Mouse (Mus musculus) heart, adult 2 months (tissue): ENCODE data around the gene Kcnk10. TPM values are rescaled to one million over a fixed set of nuclear protein-coding genes. Genes with fewer than 3 reads are reported as not detected.

Experiments used
- DNase-seq, 2 experiments: peaks; one replicate each; pipeline ENCODE4 v3.0.0; 2021
- H3K27ac ChIP-seq: fragments of 200-600 bp; 2 replicates; pipeline ENCODE4 v1.8.1; 2022
- H3K27me3 ChIP-seq: fragments of 200-500 bp; 2 replicates; pipeline ENCODE4 v1.6.1; 2012; ENCODE audit warnings: mild to moderate bottlenecking, low read length, inconsistent platforms, mixed read lengths; ENCODE audit not compliant: control insufficient read depth, insufficient read depth
- H3K36me3 ChIP-seq: fragments of 200-500 bp; 2 replicates; pipeline ENCODE4 v1.6.1; 2012; ENCODE audit warnings: low read length, inconsistent platforms; ENCODE audit not compliant: control insufficient read depth, insufficient read depth
- H3K4me1 ChIP-seq: fragments of 200-500 bp; 2 replicates; pipeline ENCODE4 v1.6.1; 2011; ENCODE audit warnings: low read length; ENCODE audit not compliant: control insufficient read depth, insufficient read depth
- H3K4me3 ChIP-seq: fragments of 200-600 bp; 2 replicates; pipeline ENCODE4 v1.8.1; 2022
- H3K79me2 ChIP-seq: fragments of 200-500 bp; replicated peaks from 2 replicates; pipeline ENCODE4 v1.6.1; 2012; ENCODE audit warnings: mild to moderate bottlenecking, inconsistent platforms, low read length, moderate library complexity, mixed read lengths; ENCODE audit not compliant: control insufficient read depth, insufficient read depth
- H3K9ac ChIP-seq: fragments of 200-500 bp; 2 replicates; pipeline ENCODE4 v1.6.1; 2012; ENCODE audit warnings: low read depth, mild to moderate bottlenecking, control low read depth, inconsistent platforms, low read length, mixed read lengths
- CTCF ChIP-seq: fragments of 200-600 bp; IDR thresholded peaks from 2 replicates; pipeline ENCODE4 v1.8.1; 2022; ENCODE audit warnings: antibody characterized with exemption, mild to moderate bottlenecking, moderate library complexity
- EP300 ChIP-seq: fragments of 200-500 bp; IDR thresholded peaks from 2 replicates; pipeline ENCODE4 v1.6.1; 2011; ENCODE audit warnings: low read depth, low read length, control low read depth; ENCODE audit not compliant: insufficient read depth
- POLR2A ChIP-seq: fragments of 200-500 bp; IDR thresholded peaks from 2 replicates; pipeline ENCODE4 v1.6.1; 2011; ENCODE audit warnings: mild to moderate bottlenecking, low read depth, low read length, control low read depth; ENCODE audit not compliant: insufficient read depth
- WGBS: fragments of 180-500 bp; shearing (Covaris S2); methylation state at CpG from one replicate; pipeline ENCODE4 v1.1.7; 2018; 5-methylcytosine and 5-hydroxymethylcytosine counted together
- intact Hi-C: fragments of 180-260 bp; cut with DNase I; formaldehyde crosslinking; loops from one replicate; pipeline ENCODE4 v1.15.1; 2025
- polyA plus RNA-seq: library from polyadenylated mRNA; depleted of rRNA; stranded (reverse); fragments of >200 nt; gene quantifications from 2 replicates; pipeline ENCODE4 v1.2.3, GENCODE M21; 2012
- total RNA-seq, 2 experiments: library from RNA; stranded (reverse); gene quantifications; 2 replicates each; pipeline ENCODE4 v1.2.3; 2021

Gene Kcnk10
- total and polyA plus RNA-seq, 3 experiments = 0.16 TPM; not detected in 2

DNA sequence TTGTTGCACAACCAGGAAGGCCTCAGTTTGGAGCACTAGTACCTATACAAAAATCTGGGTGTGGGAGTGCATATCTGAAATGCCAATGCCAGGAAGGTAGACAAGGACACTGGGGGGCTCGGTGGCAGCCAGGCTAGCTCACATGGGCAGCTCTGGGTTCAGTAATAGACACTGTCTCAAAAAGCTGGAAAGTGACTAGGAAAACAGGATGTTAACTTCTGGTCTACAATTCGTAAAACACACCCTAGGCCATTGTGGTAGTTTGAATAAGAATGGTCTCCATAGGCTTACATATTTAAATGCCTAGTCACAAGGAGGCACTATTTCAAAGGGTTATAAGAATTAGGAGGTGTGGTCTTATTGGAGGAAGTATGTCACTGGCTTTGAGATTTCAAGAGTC, 12.9 kb upstream of the Kcnk10 start:
- DNase-seq = no peak
- 75% methylated on average over 2 of the region's 2 CpGs for WGBS
- Histone ChIP-seq H3K36me3 (no peaks in the 10 kb centered on the region), H3K9ac (no peak overlapping the region), H3K4me1 (no peaks in the 10 kb centered on the region), H3K27me3 (no peaks in the 10 kb centered on the region), H3K27ac (no peak overlapping the region), H3K4me3 (no peak overlapping the region), H3K79me2 (no peaks in the 10 kb centered on the region)
- intact Hi-C loops = no loop called here
- no peak for TF ChIP-seq CTCF
- TF ChIP-seq EP300 = no peak
- no peak for TF ChIP-seq POLR2A

DNA sequence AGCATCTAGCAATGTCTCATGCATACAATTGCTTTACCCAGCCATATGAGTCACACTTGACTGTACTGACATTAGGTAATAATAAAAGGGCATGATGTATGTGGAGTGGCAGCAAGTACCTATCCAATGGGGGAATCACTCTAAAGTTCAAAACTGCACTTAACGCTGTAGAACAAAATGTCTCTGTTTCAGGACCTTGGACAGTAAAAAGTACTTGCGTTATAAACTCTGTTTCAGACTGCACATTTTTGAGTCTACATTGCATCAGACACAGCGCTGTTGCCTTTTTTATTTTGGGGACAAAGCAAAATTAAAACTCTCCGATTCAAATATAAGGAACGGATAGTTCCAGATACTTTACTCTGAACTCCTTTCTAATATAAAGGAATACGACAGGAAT, 10.5 kb upstream of the Kcnk10 start:
- no peaks in the 10 kb centered on the region for H3K36me3 ChIP-seq
- no peak overlapping the region for H3K27ac ChIP-seq
- TF ChIP-seq CTCF = no peak
- TF ChIP-seq EP300 = no peak
- TF ChIP-seq POLR2A = no peak
- 56% methylated on average over 6 of the region's 6 CpGs for WGBS
- intact Hi-C loops = no loop called here
- no peak for DNase-seq
- no peak overlapping the region for H3K4me3 ChIP-seq
- no peak overlapping the region for H3K9ac ChIP-seq
- no peaks in the 10 kb centered on the region for H3K79me2 ChIP-seq
- H3K4me1 ChIP-seq = no peaks in the 10 kb centered on the region
- H3K27me3 ChIP-seq = no peaks in the 10 kb centered on the region

DNA sequence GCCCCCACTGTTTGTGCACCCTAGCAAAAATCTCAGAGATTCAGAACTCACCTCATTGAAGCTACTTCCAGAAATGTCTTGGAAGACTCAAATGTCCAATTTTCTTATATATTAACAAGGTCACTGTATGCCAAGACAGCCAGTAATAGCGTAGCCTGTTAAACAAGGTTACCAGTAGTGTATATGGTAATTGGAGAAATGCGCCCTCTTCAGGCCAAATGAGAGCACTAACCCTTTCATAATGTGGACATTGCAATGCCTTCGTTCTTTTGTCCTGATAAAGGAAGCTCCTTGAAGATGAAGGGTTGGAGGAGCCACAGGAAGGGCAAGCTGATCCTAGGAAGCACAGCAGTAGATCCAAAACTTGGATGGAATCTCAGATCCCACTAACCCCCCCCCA, 7.2 kb upstream of the Kcnk10 start:
- no peaks in the 10 kb centered on the region for H3K36me3 ChIP-seq
- no peak for DNase-seq
- no peak overlapping the region for H3K4me3 ChIP-seq
- H3K9ac ChIP-seq = no peak overlapping the region
- no peaks in the 10 kb centered on the region for H3K79me2 ChIP-seq
- 38% methylated on average over 3 of the region's 3 CpGs for WGBS
- TF ChIP-seq POLR2A (no peak), EP300 (no peak), CTCF (peak; percentile 45)
- H3K27me3 ChIP-seq = no peaks in the 10 kb centered on the region
- intact Hi-C loops = no loop called here
- no peak overlapping the region for H3K27ac ChIP-seq
- no peaks in the 10 kb centered on the region for H3K4me1 ChIP-seq

DNA sequence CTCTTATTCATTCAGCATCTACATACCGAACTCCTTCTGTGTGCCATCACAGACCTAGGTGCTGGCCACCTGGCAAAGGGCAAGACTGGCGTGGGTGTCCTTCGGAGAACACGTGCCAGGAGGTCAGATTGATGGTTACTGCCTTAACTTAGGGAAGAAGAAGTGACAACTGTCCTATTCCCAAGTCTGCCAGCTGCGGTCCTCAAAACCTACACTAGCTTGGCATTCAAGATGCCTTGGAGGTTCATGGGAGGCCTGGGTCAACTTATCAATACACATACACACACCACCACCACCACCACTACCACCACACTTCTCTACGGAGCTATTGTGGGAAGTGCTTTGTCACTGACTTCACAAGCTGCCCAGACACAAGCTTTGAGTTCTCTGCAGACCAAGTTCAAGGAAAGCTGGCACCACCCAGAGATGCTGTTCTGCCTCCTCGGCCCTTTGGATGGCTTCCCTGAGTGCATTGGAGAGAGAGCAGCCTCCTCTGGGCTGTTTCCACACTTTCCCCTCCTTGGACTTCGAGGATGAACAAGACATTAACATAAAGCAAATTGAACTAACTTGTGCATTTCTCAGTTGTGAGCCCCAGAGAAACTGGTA, 2.1 kb downstream of the Kcnk10 start:
- Histone ChIP-seq H3K4me1 (no peaks in the 10 kb centered on the region), H3K9ac (no peak overlapping the region), H3K4me3 (no peak overlapping the region), H3K36me3 (no peaks in the 10 kb centered on the region), H3K79me2 (no peaks in the 10 kb centered on the region), H3K27me3 (peaks cover 12% of the 10 kb centered on the region), H3K27ac (no peak overlapping the region)
- 61% methylated on average over 8 of the region's 8 CpGs for WGBS
- intact Hi-C loops = no loop called here
- TF ChIP-seq POLR2A (no peak), EP300 (no peak), CTCF (no peak)
- DNase-seq = no peak

DNA sequence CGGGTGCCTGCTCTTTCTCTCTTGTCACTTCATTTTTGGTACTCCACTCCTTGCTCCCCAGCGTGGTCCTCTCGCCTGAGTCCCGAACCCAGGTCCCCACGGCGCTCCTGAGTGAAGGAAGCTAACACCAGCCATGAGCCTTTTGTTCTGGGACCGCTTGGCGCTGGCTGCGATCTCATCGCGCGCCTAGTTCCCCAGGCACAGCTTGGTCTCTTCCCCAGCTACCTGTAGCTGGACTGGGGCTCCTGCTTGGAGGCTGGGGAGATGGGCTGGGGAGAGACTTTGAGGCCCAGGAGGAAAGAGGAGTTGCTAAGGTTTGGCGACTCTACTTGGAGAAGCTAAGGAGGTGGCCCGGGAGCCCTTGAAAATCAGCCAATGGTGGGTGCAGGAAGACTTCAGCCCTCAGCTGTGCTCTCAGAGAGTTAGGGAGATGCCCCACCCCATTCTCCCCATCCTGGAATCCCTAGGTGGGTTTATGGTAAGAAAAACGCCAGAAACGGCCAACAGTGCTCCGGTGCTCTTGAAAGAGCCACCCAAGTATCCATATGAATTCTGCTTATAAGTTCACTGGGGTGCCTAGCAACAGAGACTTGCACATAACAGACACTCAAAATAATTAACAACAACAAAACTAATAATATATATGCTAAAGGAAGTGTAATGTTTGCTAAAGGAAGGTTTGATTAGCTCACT, 2.8 kb downstream of the Kcnk10 start:
- H3K79me2 ChIP-seq = no peaks in the 10 kb centered on the region
- H3K36me3 ChIP-seq = no peaks in the 10 kb centered on the region
- no peak overlapping the region for H3K9ac ChIP-seq
- TF ChIP-seq CTCF = no peak
- TF ChIP-seq EP300 = no peak
- no peak for TF ChIP-seq POLR2A
- H3K27me3 ChIP-seq = peaks cover 12% of the 10 kb centered on the region
- DNase-seq = no peak
- intact Hi-C loops = no loop called here
- no peak overlapping the region for H3K27ac ChIP-seq
- H3K4me1 ChIP-seq = no peaks in the 10 kb centered on the region
- WGBS = 16% methylated on average over 17 of the region's 17 CpGs
- no peak overlapping the region; the same call in 1 of the 2 replicates for H3K4me3 ChIP-seq
